Mouse (Mus musculus) spleen, adult 2 months (tissue): ENCODE results near the gene Tsc2.

Source experiments
- CTCF ChIP-seq: fragments of 200-500 bp; IDR thresholded peaks from 2 replicates; pipeline ENCODE4 v1.5.1; 2011; ENCODE audit warnings: mild to moderate bottlenecking, inconsistent platforms; ENCODE audit not compliant: insufficient read depth, insufficient read length, insufficient replicate concordance; ENCODE audit errors: extremely low read depth
- POLR2A ChIP-seq: fragments of 200-500 bp; IDR thresholded peaks from 2 replicates; pipeline ENCODE4 v1.6.1; 2011; ENCODE audit warnings: low read depth, low read length, inconsistent platforms

DNA sequence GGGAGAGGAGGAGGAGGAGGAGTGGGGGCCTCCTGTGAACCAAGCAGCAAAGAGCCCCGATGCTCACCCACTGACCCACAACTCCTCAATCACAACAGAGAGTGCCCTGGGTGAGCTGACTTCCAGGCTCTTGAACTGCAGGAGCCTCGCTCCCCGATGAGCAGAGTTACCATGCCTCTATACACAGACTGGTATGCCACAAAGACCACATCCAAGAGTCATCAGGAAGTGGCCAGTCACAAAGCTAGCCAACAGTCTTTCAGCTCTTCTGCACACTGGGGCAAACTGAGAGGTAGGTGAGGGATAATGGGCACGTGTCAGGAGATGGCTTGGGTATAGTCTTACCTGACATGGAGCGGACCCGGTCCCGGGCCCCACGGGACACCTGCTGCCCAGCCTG, 28.5 kb downstream of the Tsc2 start:
- TF ChIP-seq CTCF (no peak), POLR2A (no peak)
